Mouse (Mus musculus): ENCODE measurements at regions not wholly inside any gene's neighbourhood (a gene's known extent, or its start where the extent isn't known, plus 50 kb on each side); places are given as distances from the start of the nearest gene placed in this dataset.
A peak's percentile ranks its signal among the peaks of the same experiment; 100 is the strongest.

GRCm38 (mm10) chr2:166340196-166340595 is 184.7 kb upstream of the Sulf2 start:
- no peak overlapping the region for H3K27ac ChIP-seq (replicated peaks)
- DNase-seq (ENCODE audit: low spot score) = no peak
- H3K36me3 ChIP-seq = no peaks in the 10 kb centered on the region
- WGBS = 93% methylated on average over 9 of the region's 9 CpGs
- H3K9me3 ChIP-seq (replicated peaks) = peaks cover 3% of the 10 kb centered on the region; the same call in 1 of the 2 replicates
- peaks cover 28% of the 10 kb centered on the region for H3K27me3 ChIP-seq (ENCODE audit: low read depth, poor library complexity, severe bottlenecking)
- no peak overlapping the region for H3K4me3 ChIP-seq
- peaks cover 25% of the 10 kb centered on the region for H3K4me1 ChIP-seq

GRCm38 (mm10) chr2:166339427-166339826 is 184.0 kb upstream of the Sulf2 start:
- no peak overlapping the region for H3K27ac ChIP-seq (replicated peaks)
- peaks cover 20% of the 10 kb centered on the region for H3K27me3 ChIP-seq (ENCODE audit: low read depth, poor library complexity, severe bottlenecking)
- no peak overlapping the region for H3K4me3 ChIP-seq

GRCm38 (mm10) chr2:166338396-166339085 is 183.1 kb upstream of the Sulf2 start:
- no peaks in the 10 kb centered on the region for H3K36me3 ChIP-seq
- no peak for DNase-seq (ENCODE audit: low spot score)
- WGBS = 77% methylated on average over 11 of the region's 11 CpGs
- peaks cover 12% of the 10 kb centered on the region for H3K27me3 ChIP-seq (ENCODE audit: low read depth, poor library complexity, severe bottlenecking)
- peaks cover 11% of the 10 kb centered on the region for H3K4me1 ChIP-seq
- peaks cover 3% of the 10 kb centered on the region; the same call in 1 of the 2 replicates for H3K9me3 ChIP-seq (replicated peaks)
- H3K27ac ChIP-seq (replicated peaks) = no peak overlapping the region
- no peak overlapping the region for H3K4me3 ChIP-seq

More at GRCm38 (mm10) chr2:166339427-166339826, 184.0 kb upstream of the Sulf2 start:
- Histone ChIP-seq H3K4me1 (peaks cover 19% of the 10 kb centered on the region), H3K36me3 (no peaks in the 10 kb centered on the region), H3K9me3 (replicated peaks) (peaks cover 3% of the 10 kb centered on the region; the same call in 1 of the 2 replicates)
- WGBS = 75% methylated on average over 5 of the region's 5 CpGs
- DNase-seq (ENCODE audit: low spot score) = no peak

- peaks cover 11% of the 10 kb centered on the region for H3K4me1 ChIP-seq
- WGBS = 72% methylated on average over 7 of the region's 7 CpGs
- peak overlapping the region; percentile 46 for H3K27ac ChIP-seq (replicated peaks)
- no peak overlapping the region for H3K4me3 ChIP-seq
- no peaks in the 10 kb centered on the region for H3K36me3 ChIP-seq
- DNase-seq (ENCODE audit: low spot score) = no peak
- peaks cover 6% of the 10 kb centered on the region; the same call in 1 of the 2 replicates for H3K27me3 ChIP-seq (ENCODE audit: low read depth, poor library complexity, severe bottlenecking)
- peaks cover 3% of the 10 kb centered on the region; the same call in 1 of the 2 replicates for H3K9me3 ChIP-seq (replicated peaks)
Observed at GRCm38 (mm10) chr2:166337666-166338065, 182.2 kb upstream of the Sulf2 start.

GRCm38 (mm10) chr2:166335702-166336101 is 180.2 kb upstream of the Sulf2 start:
- DNase-seq (ENCODE audit: low spot score) = no peak
- H3K27ac ChIP-seq (replicated peaks) = no peak overlapping the region
- no peaks in the 10 kb centered on the region for H3K9me3 ChIP-seq (replicated peaks)
- 90% methylated on average over 5 of the region's 5 CpGs for WGBS
- H3K4me3 ChIP-seq = no peak overlapping the region
- H3K4me1 ChIP-seq = peaks cover 11% of the 10 kb centered on the region
- H3K36me3 ChIP-seq = no peaks in the 10 kb centered on the region
- H3K27me3 ChIP-seq (ENCODE audit: low read depth, poor library complexity, severe bottlenecking) = no peaks in the 10 kb centered on the region

- Histone ChIP-seq H3K27me3 (ENCODE audit: low read depth, poor library complexity, severe bottlenecking) (no peaks in the 10 kb centered on the region), H3K4me3 (no peak overlapping the region), H3K36me3 (no peaks in the 10 kb centered on the region), H3K27ac (replicated peaks) (no peak overlapping the region), H3K9me3 (replicated peaks) (no peaks in the 10 kb centered on the region), H3K4me1 (peaks cover 19% of the 10 kb centered on the region)
- WGBS = 74% methylated on average over 7 of the region's 7 CpGs
- DNase-seq (ENCODE audit: low spot score) = no peak
Observed at GRCm38 (mm10) chr2:166334559-166334958, 179.1 kb upstream of the Sulf2 start.

GRCm38 (mm10) chr2:166333818-166334217 is 178.4 kb upstream of the Sulf2 start:
- Histone ChIP-seq H3K27me3 (ENCODE audit: low read depth, poor library complexity, severe bottlenecking) (no peaks in the 10 kb centered on the region), H3K4me1 (peaks cover 25% of the 10 kb centered on the region), H3K4me3 (no peak overlapping the region), H3K9me3 (replicated peaks) (no peaks in the 10 kb centered on the region), H3K27ac (replicated peaks) (no peak overlapping the region), H3K36me3 (no peaks in the 10 kb centered on the region)
- WGBS = 83% methylated on average over 4 of the region's 4 CpGs
- DNase-seq (ENCODE audit: low spot score) = no peak

- H3K27ac ChIP-seq (replicated peaks) = no peak overlapping the region
- peaks cover 25% of the 10 kb centered on the region for H3K4me1 ChIP-seq
- WGBS = 93% methylated on average over 13 of the region's 13 CpGs
- no peak overlapping the region for H3K4me3 ChIP-seq
- H3K27me3 ChIP-seq (ENCODE audit: low read depth, poor library complexity, severe bottlenecking) = no peaks in the 10 kb centered on the region
- no peak for DNase-seq (ENCODE audit: low spot score)
- no peaks in the 10 kb centered on the region for H3K9me3 ChIP-seq (replicated peaks)
- H3K36me3 ChIP-seq = no peaks in the 10 kb centered on the region
Observed at GRCm38 (mm10) chr2:166332748-166333417, 177.4 kb upstream of the Sulf2 start.

- no peak overlapping the region for H3K4me3 ChIP-seq
- H3K4me1 ChIP-seq = peaks cover 14% of the 10 kb centered on the region
- WGBS = 93% methylated on average over 4 of the region's 4 CpGs
- H3K9me3 ChIP-seq (replicated peaks) = no peaks in the 10 kb centered on the region
- no peak overlapping the region for H3K27ac ChIP-seq (replicated peaks)
- DNase-seq (ENCODE audit: low spot score) = no peak
- no peaks in the 10 kb centered on the region for H3K27me3 ChIP-seq (ENCODE audit: low read depth, poor library complexity, severe bottlenecking)
- no peaks in the 10 kb centered on the region for H3K36me3 ChIP-seq
Observed at GRCm38 (mm10) chr2:166331192-166331591, 175.7 kb upstream of the Sulf2 start.

GRCm38 (mm10) chr2:166330364-166330763 is 174.9 kb upstream of the Sulf2 start:
- Histone ChIP-seq H3K9me3 (replicated peaks) (no peaks in the 10 kb centered on the region), H3K4me3 (no peak overlapping the region), H3K27me3 (ENCODE audit: low read depth, poor library complexity, severe bottlenecking) (peaks cover 4% of the 10 kb centered on the region), H3K36me3 (no peaks in the 10 kb centered on the region), H3K4me1 (peaks cover 14% of the 10 kb centered on the region), H3K27ac (replicated peaks) (0 out of 2 replicates have a peak overlapping the region, but pooled peaks have one; percentile 43)
- 81% methylated on average over 6 of the region's 6 CpGs for WGBS
- DNase-seq (ENCODE audit: low spot score) = no peak

GRCm38 (mm10) chr2:166329556-166330340 is 174.3 kb upstream of the Sulf2 start:
- Histone ChIP-seq H3K4me3 (no peak overlapping the region), H3K27ac (replicated peaks) (peak overlapping the region; percentile 43), H3K4me1 (peaks cover 18% of the 10 kb centered on the region), H3K27me3 (ENCODE audit: low read depth, poor library complexity, severe bottlenecking) (peaks cover 11% of the 10 kb centered on the region), H3K36me3 (no peaks in the 10 kb centered on the region), H3K9me3 (replicated peaks) (no peaks in the 10 kb centered on the region)
- peak; percentile 32 for DNase-seq (ENCODE audit: low spot score)
- 77% methylated on average over 14 of the region's 14 CpGs for WGBS

- no peaks in the 10 kb centered on the region for H3K36me3 ChIP-seq
- peaks cover 37% of the 10 kb centered on the region for H3K27me3 ChIP-seq (ENCODE audit: low read depth, poor library complexity, severe bottlenecking)
- DNase-seq (ENCODE audit: low spot score) = no peak
- H3K9me3 ChIP-seq (replicated peaks) = no peaks in the 10 kb centered on the region
- H3K27ac ChIP-seq (replicated peaks) = no peak overlapping the region
- H3K4me1 ChIP-seq = peaks cover 26% of the 10 kb centered on the region
- H3K4me3 ChIP-seq = no peak overlapping the region
- WGBS = 74% methylated on average over 5 of the region's 5 CpGs
Observed at GRCm38 (mm10) chr2:166326932-166327331, 171.5 kb upstream of the Sulf2 start.

All from midbrain, embryonic 10.5 days (tissue).